Mouse (Mus musculus) heart, adult 2 months (tissue): Measurements from ENCODE around the gene Poldip3. TPM values are rescaled to one million over a fixed set of nuclear protein-coding genes. Genes with fewer than 3 reads are reported as not detected.
"Not testable (repeated sequence)": the region's sequence is repeated elsewhere in the genome, so short reads cannot be mapped to it uniquely, and the experiment has no call there.

Experiments used
- DNase-seq, 2 experiments: peaks; one replicate each; pipeline ENCODE4 v3.0.0; 2021
- H3K27ac ChIP-seq: fragments of 200-600 bp; 2 replicates; pipeline ENCODE4 v1.8.1; 2022
- H3K27me3 ChIP-seq: fragments of 200-500 bp; 2 replicates; pipeline ENCODE4 v1.6.1; 2012; ENCODE audit warnings: mild to moderate bottlenecking, low read length, inconsistent platforms, mixed read lengths; ENCODE audit not compliant: control insufficient read depth, insufficient read depth
- H3K36me3 ChIP-seq: fragments of 200-500 bp; 2 replicates; pipeline ENCODE4 v1.6.1; 2012; ENCODE audit warnings: low read length, inconsistent platforms; ENCODE audit not compliant: control insufficient read depth, insufficient read depth
- H3K4me1 ChIP-seq: fragments of 200-500 bp; 2 replicates; pipeline ENCODE4 v1.6.1; 2011; ENCODE audit warnings: low read length; ENCODE audit not compliant: control insufficient read depth, insufficient read depth
- H3K4me3 ChIP-seq: fragments of 200-600 bp; 2 replicates; pipeline ENCODE4 v1.8.1; 2022
- H3K79me2 ChIP-seq: fragments of 200-500 bp; replicated peaks from 2 replicates; pipeline ENCODE4 v1.6.1; 2012; ENCODE audit warnings: mild to moderate bottlenecking, inconsistent platforms, low read length, moderate library complexity, mixed read lengths; ENCODE audit not compliant: control insufficient read depth, insufficient read depth
- H3K9ac ChIP-seq: fragments of 200-500 bp; 2 replicates; pipeline ENCODE4 v1.6.1; 2012; ENCODE audit warnings: low read depth, mild to moderate bottlenecking, control low read depth, inconsistent platforms, low read length, mixed read lengths
- CTCF ChIP-seq: fragments of 200-600 bp; IDR thresholded peaks from 2 replicates; pipeline ENCODE4 v1.8.1; 2022; ENCODE audit warnings: antibody characterized with exemption, mild to moderate bottlenecking, moderate library complexity
- EP300 ChIP-seq: fragments of 200-500 bp; IDR thresholded peaks from 2 replicates; pipeline ENCODE4 v1.6.1; 2011; ENCODE audit warnings: low read depth, low read length, control low read depth; ENCODE audit not compliant: insufficient read depth
- POLR2A ChIP-seq: fragments of 200-500 bp; IDR thresholded peaks from 2 replicates; pipeline ENCODE4 v1.6.1; 2011; ENCODE audit warnings: mild to moderate bottlenecking, low read depth, low read length, control low read depth; ENCODE audit not compliant: insufficient read depth
- WGBS: fragments of 180-500 bp; shearing (Covaris S2); methylation state at CpG from one replicate; pipeline ENCODE4 v1.1.7; 2018; 5-methylcytosine and 5-hydroxymethylcytosine counted together
- intact Hi-C: fragments of 180-260 bp; cut with DNase I; formaldehyde crosslinking; loops from one replicate; pipeline ENCODE4 v1.15.1; 2025
- polyA plus RNA-seq: library from polyadenylated mRNA; depleted of rRNA; stranded (reverse); fragments of >200 nt; gene quantifications from 2 replicates; pipeline ENCODE4 v1.2.3, GENCODE M21; 2012
- total RNA-seq, 2 experiments: library from RNA; stranded (reverse); gene quantifications; 2 replicates each; pipeline ENCODE4 v1.2.3; 2021

Gene Poldip3
- total and polyA plus RNA-seq, 3 experiments: 20.0 to 24.7 (median 23.6) TPM

- WGBS: 72% methylated on average over 6 of the region's 6 CpGs
- DNase-seq: no peak
- Histone ChIP-seq H3K27me3 (no peaks in the 10 kb centered on the region), H3K27ac (no peak overlapping the region), H3K79me2 (peaks cover 13% of the 10 kb centered on the region), H3K4me1 (peaks cover 16% of the 10 kb centered on the region), H3K4me3 (no peak overlapping the region), H3K36me3 (peaks cover 5% of the 10 kb centered on the region), H3K9ac (peak overlapping the region; percentile 3; the same call in 1 of the 2 replicates)
- intact Hi-C loops: no loop called here
- no peak for TF ChIP-seq POLR2A
- TF ChIP-seq EP300: no peak
- TF ChIP-seq CTCF: no peak
These were observed 3.6 kb downstream of the Poldip3 start for GRCm38 (mm10) chr15:83145541-83145940.

GRCm38 (mm10) chr15:83142861-83143260 is 6.3 kb downstream of the Poldip3 start:
- peaks cover 5% of the 10 kb centered on the region for H3K36me3 ChIP-seq
- no peak overlapping the region for H3K27ac ChIP-seq
- intact Hi-C loops: no loop called here
- peaks cover 15% of the 10 kb centered on the region for H3K79me2 ChIP-seq
- H3K4me3 ChIP-seq: no peak overlapping the region
- 44% methylated on average over 5 of the region's 5 CpGs for WGBS
- H3K9ac ChIP-seq: no peak overlapping the region
- TF ChIP-seq POLR2A (no peak), EP300 (no peak), CTCF (no peak)
- no peaks in the 10 kb centered on the region for H3K27me3 ChIP-seq
- no peak for DNase-seq
- H3K4me1 ChIP-seq: peaks cover 12% of the 10 kb centered on the region

DNA sequence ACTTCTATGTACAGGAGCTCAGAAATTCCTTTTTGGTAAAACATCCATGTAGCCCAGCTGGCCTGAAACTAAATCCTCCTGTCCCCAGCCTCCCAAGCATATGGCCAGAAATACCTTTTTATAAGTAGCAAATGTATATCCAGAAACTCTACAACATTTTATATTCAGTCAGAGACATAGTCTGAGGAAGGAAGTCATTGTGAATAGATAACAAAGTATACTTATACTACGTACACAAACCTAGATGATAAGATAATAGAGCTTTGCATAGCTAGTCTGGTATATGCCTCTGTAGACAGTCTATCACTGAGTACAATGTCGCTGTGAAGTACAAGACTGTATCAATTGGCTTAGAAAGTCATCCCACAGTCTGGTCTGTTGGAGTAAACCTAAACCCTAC is 13.5 kb downstream of the Poldip3 start:
- 63% methylated on average over 2 of the region's 2 CpGs for WGBS
- no peak overlapping the region for H3K9ac ChIP-seq
- H3K79me2 ChIP-seq: peaks cover 4% of the 10 kb centered on the region
- no peak for DNase-seq
- intact Hi-C loops: no loop called here
- H3K27ac ChIP-seq: no peak overlapping the region
- TF ChIP-seq POLR2A: no peak
- TF ChIP-seq EP300: no peak
- TF ChIP-seq CTCF: no peak
- H3K27me3 ChIP-seq: no peaks in the 10 kb centered on the region
- peaks cover 2% of the 10 kb centered on the region; the same call in 1 of the 2 replicates for H3K4me1 ChIP-seq
- no peaks in the 10 kb centered on the region for H3K36me3 ChIP-seq
- H3K4me3 ChIP-seq: no peak overlapping the region

GRCm38 (mm10) chr15:83134671-83135070 is 14.5 kb downstream of the Poldip3 start:
- intact Hi-C loops: no loop called here
- H3K36me3 ChIP-seq: no peaks in the 10 kb centered on the region
- no peak overlapping the region for H3K4me3 ChIP-seq
- TF ChIP-seq CTCF (no peak), POLR2A (no peak), EP300 (no peak)
- peaks cover 2% of the 10 kb centered on the region for H3K79me2 ChIP-seq
- H3K9ac ChIP-seq: no peak overlapping the region
- no peak overlapping the region for H3K27ac ChIP-seq
- no peak for DNase-seq
- WGBS: 79% methylated on average over 6 of the region's 6 CpGs
- no peaks in the 10 kb centered on the region for H3K4me1 ChIP-seq
- no peaks in the 10 kb centered on the region for H3K27me3 ChIP-seq

- H3K27me3 ChIP-seq: no peaks in the 10 kb centered on the region
- no peak for DNase-seq
- TF ChIP-seq CTCF (no peak), EP300 (no peak), POLR2A (no peak)
- no peaks in the 10 kb centered on the region for H3K79me2 ChIP-seq
- no peak overlapping the region for H3K27ac ChIP-seq
- 88% methylated on average over 7 of the region's 7 CpGs for WGBS
- intact Hi-C loops: no loop called here
- no peaks in the 10 kb centered on the region for H3K4me1 ChIP-seq
- H3K36me3 ChIP-seq: no peaks in the 10 kb centered on the region; the same call in 1 of the 2 replicates
- no peak overlapping the region for H3K4me3 ChIP-seq
- H3K9ac ChIP-seq: no peak overlapping the region
These were observed 19.5 kb downstream of the Poldip3 start for GRCm38 (mm10) chr15:83129530-83130231.

- H3K4me1 ChIP-seq, H3K9ac ChIP-seq, H3K4me3 ChIP-seq, H3K27me3 ChIP-seq, H3K36me3 ChIP-seq, H3K79me2 ChIP-seq, H3K27ac ChIP-seq, intact Hi-C loops, DNase-seq: not testable (repeated sequence)
- WGBS: 69% methylated on average over 3 of the region's 3 CpGs
These were observed 22.1 kb downstream of the Poldip3 start for GRCm38 (mm10) chr15:83127037-83127436.
